ENCODE assay signal across 8 mouse cellular contexts in genomic region chr9:7837806-7838440, GRCm38 (mm10). TPM values are rescaled to one million over a fixed set of nuclear protein-coding genes. Genes with fewer than 3 reads are reported as not detected.
DNase-seq lines count a peak whose midpoint lies in the region; ATAC-seq lines count a peak whose summit lies in the region.

No protein-coding gene starts in this region.

- ATAC-seq in forebrain, embryonic 12.5 days (ENCODE audit: low FRiP score): peak; percentile 9
- ATAC-seq in neural tube, embryonic 13.5 days (ENCODE audit: low read depth): peak; percentile 34

- peak overlapping the region; percentile 67 for H3K4me2 ChIP-seq in forebrain, embryonic 12.5 days
- H3K4me2 ChIP-seq in neural tube, embryonic 13.5 days: peak overlapping the region; percentile 70

- peak; percentile 37 for DNase-seq in left cerebral cortex, postnatal 4 days
- DNase-seq in left cerebral cortex, postnatal 36 days (ENCODE audit: low spot score in 2 of 2): no peak
- peak; percentile 84 for DNase-seq in adipocyte (ENCODE audit: low spot score)
- DNase-seq in limb, embryonic 10.5 days (ENCODE audit: low spot score): peak; percentile 60
- no peak for DNase-seq in urinary bladder, postnatal 36 days (ENCODE audit: low spot score in 2 of 2)
- no peak for DNase-seq in left cerebral cortex, postnatal 14 days (ENCODE audit: low spot score in 2 of 2)

- WGBS in forebrain, embryonic 12.5 days: 22% methylated on average over 14 of the region's 14 CpGs
- 22% methylated on average over 14 of the region's 14 CpGs for WGBS in limb, embryonic 10.5 days
- 14% methylated on average over 14 of the region's 14 CpGs for WGBS in neural tube, embryonic 13.5 days

- no peaks in the 10 kb centered on the region for H3K9me3 ChIP-seq in forebrain, embryonic 12.5 days
- H3K9me3 ChIP-seq in limb, embryonic 10.5 days (replicated peaks): no peaks in the 10 kb centered on the region
- no peaks in the 10 kb centered on the region for H3K9me3 ChIP-seq in neural tube, embryonic 13.5 days

- H3K9ac ChIP-seq in forebrain, embryonic 12.5 days: peak overlapping the region; percentile 81
- H3K9ac ChIP-seq in neural tube, embryonic 13.5 days: peak overlapping the region; percentile 81

- intact Hi-C loops in left cerebral cortex, postnatal 4 days (cut with DNase I): no loop called here
- intact Hi-C loops in left cerebral cortex, postnatal 36 days (cut with DNase I): loop anchor here (10.0 kb wide), 1 partner anchor 73 kb away; the partner anchor contains the start of gene Tmem123
- intact Hi-C loops in left cerebral cortex, postnatal 14 days (cut with DNase I): loop anchor here (5.0 kb wide), 1 partner anchor 76 kb away; the partner anchor contains the start of gene Tmem123

- H3K27me3 ChIP-seq in forebrain, embryonic 12.5 days: no peaks in the 10 kb centered on the region
- H3K27me3 ChIP-seq in limb, embryonic 10.5 days (ENCODE audit: low read depth, poor library complexity, severe bottlenecking): no peaks in the 10 kb centered on the region
- H3K27me3 ChIP-seq in neural tube, embryonic 13.5 days: no peaks in the 10 kb centered on the region

- H3K36me3 ChIP-seq in forebrain, embryonic 12.5 days (replicated peaks): peaks cover 14% of the 10 kb centered on the region
- peaks cover 19% of the 10 kb centered on the region for H3K36me3 ChIP-seq in limb, embryonic 10.5 days
- H3K36me3 ChIP-seq in neural tube, embryonic 13.5 days: peaks cover 13% of the 10 kb centered on the region

- peaks cover 17% of the 10 kb centered on the region for H3K4me1 ChIP-seq in forebrain, embryonic 12.5 days
- H3K4me1 ChIP-seq in limb, embryonic 10.5 days: peaks cover 12% of the 10 kb centered on the region; the same call in 1 of the 2 replicates
- H3K4me1 ChIP-seq in neural tube, embryonic 13.5 days (replicated peaks): peaks cover 32% of the 10 kb centered on the region

- H3K27ac ChIP-seq in forebrain, embryonic 12.5 days: peak overlapping the region; percentile 99
- peak overlapping the region; percentile 96 for H3K27ac ChIP-seq in limb, embryonic 10.5 days
- peak overlapping the region; percentile 98 for H3K27ac ChIP-seq in neural tube, embryonic 13.5 days (replicated peaks)

- H3K4me3 ChIP-seq in forebrain, embryonic 12.5 days (replicated peaks): peak overlapping the region; percentile 60
- H3K4me3 ChIP-seq in limb, embryonic 10.5 days: peak overlapping the region; percentile 66
- H3K4me3 ChIP-seq in neural tube, embryonic 13.5 days: peak overlapping the region; percentile 58

RNA-seq across cellular contexts. Expression of gene Birc2, which starts 1.1 kb away (rescaled TPM):
- total RNA-seq in left cerebral cortex, postnatal 4 days (2021): 10 to 100 TPM; 28.1 to 30.5 TPM
- 10 to 100 TPM; 32.2 to 34.9 TPM for total RNA-seq in left cerebral cortex, postnatal 36 days (2021)
- polyA plus RNA-seq in forebrain, embryonic 12.5 days (2016; fragmentation: Nextera tagmentation; extraction: Ambion mirVana): 45.7 and 48.9 TPM in 2 replicates
- polyA plus RNA-seq in limb, embryonic 10.5 days (2016; fragmentation: Nextera tagmentation; extraction: Ambion mirVana): 26.8 and 37.6 TPM in 2 replicates
- 38.6 and 44.4 TPM in 2 replicates for polyA plus RNA-seq in neural tube, embryonic 13.5 days (2015; fragmentation: Nextera tagmentation; extraction: Ambion mirVana)
- total RNA-seq in left cerebral cortex, postnatal 14 days (2021): 10 to 100 TPM; 31.1 to 34.3 TPM

RNA-seq across cellular contexts. Expression of gene Birc3, which starts 35.1 kb away (rescaled TPM):
- 1 to 10 TPM; 1.8 to 3.4 TPM for total RNA-seq in left cerebral cortex, postnatal 4 days (2021)
- total RNA-seq in left cerebral cortex, postnatal 36 days (2021): 1 to 10 TPM; 2.4 to 2.6 TPM
- polyA plus RNA-seq in forebrain, embryonic 12.5 days (2016; fragmentation: Nextera tagmentation; extraction: Ambion mirVana): 1.9 and 3.7 TPM in 2 replicates
- polyA plus RNA-seq in limb, embryonic 10.5 days (2016; fragmentation: Nextera tagmentation; extraction: Ambion mirVana): 7.4 and 8.2 TPM in 2 replicates
- 2.3 and 3.1 TPM in 2 replicates for polyA plus RNA-seq in neural tube, embryonic 13.5 days (2015; fragmentation: Nextera tagmentation; extraction: Ambion mirVana)
- total RNA-seq in left cerebral cortex, postnatal 14 days (2021): 1 to 10 TPM in 1 of 2 experiments, under 1 TPM in 1; 0.93 to 5.5 TPM

Comparison
In these comparisons a context has a peak if more than half of its experiments do, and no peak if none do; other contexts are left out.
1. DNase-seq: peak in left cerebral cortex, postnatal 4 days (single experiment), adipocyte (single experiment) and limb, embryonic 10.5 days (single experiment); none in left cerebral cortex, postnatal 36 days (0 of 2), urinary bladder, postnatal 36 days (0 of 2) and left cerebral cortex, postnatal 14 days (0 of 2).
2. Peak in every context shown above with its lines, with median percentiles within 50 percentile points of each other: H3K27ac ChIP-seq and H3K4me3 ChIP-seq.